Mouse (Mus musculus): ENCODE data around the gene Emilin3.

GRCm38 (mm10) chr2:160942443-160942842, 30.3 kb upstream of the Emilin3 start:
- TF ChIP-seq POLR2A (IDR thresholded peaks at IDR 0.05; ENCODE audit: low read depth, low read length), result no peak
- TF ChIP-seq CTCF (IDR thresholded peaks at IDR 0.05; ENCODE audit: extremely low read depth, insufficient read length, insufficient replicate concordance, low read depth, low read length), result no peak

Data from small intestine, adult 2 months (tissue).